Mouse (Mus musculus): Measurements from ENCODE around the gene Hist1h4k.

The Hist1h4k gene

DNA sequence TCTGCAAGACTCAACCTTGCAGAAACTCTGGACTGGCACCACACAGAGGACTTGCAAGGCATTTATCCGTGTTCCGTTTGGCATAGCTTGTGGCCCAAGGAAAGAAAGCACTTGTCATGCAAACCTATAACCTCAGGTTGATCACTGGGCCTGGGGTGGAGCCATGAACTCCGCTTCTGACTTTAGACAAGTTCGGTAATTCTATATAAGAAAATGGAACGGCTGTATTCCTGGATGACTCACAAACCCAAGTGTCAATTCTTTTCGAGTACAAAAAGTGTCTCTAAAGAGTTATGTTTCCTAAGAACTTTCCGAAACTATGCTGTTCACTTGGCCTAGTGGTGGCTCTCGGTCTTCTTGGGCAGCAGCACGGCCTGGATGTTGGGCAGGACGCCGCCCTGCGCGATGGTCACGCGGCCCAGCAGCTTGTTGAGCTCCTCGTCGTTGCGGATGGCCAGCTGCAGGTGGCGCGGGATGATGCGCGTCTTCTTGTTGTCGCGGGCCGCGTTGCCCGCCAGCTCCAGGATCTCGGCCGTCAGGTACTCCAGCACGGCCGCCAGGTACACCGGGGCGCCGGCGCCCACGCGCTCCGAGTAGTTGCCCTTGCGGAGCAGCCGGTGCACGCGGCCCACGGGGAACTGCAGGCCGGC is 29.1 kb downstream of the Hist1h4k start:
- peak in 1 of 2 experiments; percentile 25 for DNase-seq (ENCODE audit: low spot score in 2 of 2)

DNA sequence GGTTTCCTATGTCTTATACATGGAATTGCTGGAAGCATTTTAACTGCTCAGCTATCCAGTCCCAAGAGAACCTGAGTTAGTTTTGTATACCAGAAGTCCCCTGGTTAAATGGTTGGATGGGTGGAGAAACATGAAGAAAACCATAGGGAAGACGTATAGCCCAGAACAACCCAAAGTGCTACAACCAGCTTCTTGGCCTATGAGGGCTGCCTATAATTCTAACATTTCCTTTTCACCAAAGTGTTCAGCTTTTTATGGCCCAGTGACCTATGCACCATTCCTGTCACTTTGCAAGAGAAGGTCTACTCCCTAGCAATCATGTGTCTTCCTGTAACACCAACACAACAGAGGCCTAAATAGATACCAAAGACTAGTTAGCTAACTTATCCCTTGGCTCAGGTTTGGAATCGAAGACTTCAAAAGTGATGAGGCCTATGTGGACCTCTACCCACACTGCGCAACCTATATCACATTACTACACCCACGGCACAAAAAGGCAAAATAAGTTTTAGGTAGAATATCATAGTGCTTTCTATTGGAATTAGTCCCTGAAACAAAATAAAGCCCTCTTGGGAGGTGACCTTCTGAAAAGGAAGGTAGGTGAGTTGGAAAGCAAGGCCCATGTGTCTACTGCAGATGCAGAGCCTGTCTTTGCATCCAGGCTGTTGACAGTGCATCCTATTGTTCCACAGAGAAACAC is 31.8 kb downstream of the Hist1h4k start:
- DNase-seq (ENCODE audit: low spot score in 2 of 2) = peak in 1 of 2 experiments; percentile 18

DNA sequence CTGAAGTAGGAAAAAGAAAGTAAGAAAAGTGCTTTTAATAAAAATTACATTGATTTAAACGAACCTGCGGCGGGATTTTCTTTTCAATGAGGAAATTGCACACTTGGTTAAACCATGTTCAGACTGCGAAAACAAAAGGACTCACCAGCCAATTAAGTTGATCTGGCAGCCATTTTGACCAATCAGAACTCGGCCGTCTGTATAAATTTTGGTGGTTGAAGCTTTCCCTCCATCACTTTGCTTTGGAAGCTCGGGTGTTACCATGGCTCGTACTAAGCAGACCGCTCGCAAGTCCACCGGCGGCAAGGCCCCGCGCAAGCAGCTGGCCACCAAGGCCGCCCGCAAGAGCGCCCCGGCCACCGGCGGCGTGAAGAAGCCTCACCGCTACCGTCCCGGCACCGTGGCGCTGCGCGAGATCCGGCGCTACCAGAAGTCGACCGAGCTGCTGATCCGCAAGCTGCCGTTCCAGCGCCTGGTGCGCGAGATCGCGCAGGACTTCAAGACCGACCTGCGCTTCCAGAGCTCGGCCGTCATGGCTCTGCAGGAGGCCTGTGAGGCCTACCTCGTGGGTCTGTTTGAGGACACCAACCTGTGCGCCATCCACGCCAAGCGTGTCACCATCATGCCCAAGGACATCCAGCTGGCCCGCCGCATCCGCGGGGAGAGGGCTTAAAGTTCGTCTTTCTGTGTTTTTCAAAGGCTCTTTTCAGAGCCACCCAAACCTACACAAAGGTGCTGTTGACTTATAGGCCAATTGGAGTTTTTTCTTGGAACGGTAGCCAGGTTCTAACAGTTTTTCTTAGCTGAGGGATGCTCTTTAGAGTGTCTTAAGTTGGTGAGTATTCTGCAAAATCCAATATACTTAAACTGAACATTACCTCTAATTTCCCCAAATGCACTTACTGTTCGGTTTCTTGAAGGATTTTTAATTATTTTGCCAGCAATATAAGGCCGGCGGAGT is 32.6 kb downstream of the Hist1h4k start, which contains the start of gene Hist1h3h:
Gene Hist1h3h, plus strand, starts transcription at position 263 of the 961 bp plus-strand sequence.
- peak; percentile 90 to 94 for DNase-seq (ENCODE audit: low spot score in 2 of 2)

DNA sequence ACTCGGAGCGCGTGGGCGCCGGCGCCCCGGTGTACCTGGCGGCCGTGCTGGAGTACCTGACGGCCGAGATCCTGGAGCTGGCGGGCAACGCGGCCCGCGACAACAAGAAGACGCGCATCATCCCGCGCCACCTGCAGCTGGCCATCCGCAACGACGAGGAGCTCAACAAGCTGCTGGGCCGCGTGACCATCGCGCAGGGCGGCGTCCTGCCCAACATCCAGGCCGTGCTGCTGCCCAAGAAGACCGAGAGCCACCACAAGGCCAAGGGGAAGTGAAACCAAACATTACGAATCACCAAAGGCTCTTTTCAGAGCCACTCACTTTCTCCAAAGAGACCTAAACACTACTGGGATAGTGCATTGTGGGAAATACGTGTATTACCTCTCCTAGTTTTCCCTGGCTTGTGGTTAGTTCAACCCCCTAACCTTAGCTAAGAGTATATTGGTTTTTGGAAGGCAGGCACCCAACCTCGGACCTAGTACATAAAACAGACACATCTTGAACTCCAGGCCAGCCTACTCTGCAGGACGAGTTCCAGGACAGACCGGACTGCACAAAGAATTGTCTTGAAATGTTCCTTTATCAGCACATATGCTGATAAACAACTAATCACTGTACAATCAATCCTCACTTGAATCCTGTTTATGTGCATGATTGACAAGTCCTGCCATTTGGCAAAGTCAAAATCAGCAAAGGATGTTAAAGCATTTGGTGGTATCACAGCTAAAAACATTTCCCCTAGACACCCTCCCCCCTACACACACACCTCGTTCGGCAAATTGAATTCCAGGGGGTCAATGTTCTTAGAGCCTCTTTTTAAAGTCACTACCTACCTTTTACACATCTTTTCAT is 33.5 kb downstream of the Hist1h4k start:
- DNase-seq (ENCODE audit: low spot score in 2 of 2) = peak; percentile 42 to 74

DNA sequence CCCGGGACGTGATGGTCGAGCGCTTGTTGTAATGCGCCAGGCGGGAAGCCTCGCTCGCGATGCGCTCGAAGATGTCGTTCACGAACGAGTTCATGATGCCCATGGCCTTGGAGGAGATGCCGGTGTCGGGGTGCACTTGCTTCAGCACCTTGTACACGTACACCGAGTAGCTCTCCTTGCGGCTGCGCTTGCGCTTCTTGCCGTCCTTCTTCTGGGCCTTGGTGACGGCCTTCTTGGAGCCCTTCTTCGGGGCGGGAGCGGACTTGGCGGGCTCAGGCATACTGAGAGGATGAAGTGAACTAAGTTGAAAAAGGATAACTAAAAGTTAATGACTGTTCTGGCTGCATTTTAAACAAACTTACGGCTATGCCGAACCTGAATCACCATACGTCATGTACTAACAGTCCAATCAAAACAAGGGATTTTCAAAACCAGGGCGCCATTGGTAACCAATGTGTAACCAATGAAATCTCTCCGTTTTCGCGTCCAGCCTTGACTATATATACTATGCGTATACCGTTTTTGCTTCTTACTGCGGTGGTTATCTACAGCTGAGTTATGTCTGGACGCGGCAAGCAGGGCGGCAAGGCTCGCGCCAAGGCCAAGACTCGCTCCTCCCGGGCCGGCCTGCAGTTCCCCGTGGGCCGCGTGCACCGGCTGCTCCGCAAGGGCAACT is 34.3 kb downstream of the Hist1h4k start, which contains the start of the genes Hist1h2bl and Hist1h2ai:
Gene Hist1h2bl, minus strand, starts transcription at position 280 of the 676 bp plus-strand sequence.
Gene Hist1h2ai, plus strand, starts transcription at position 559 of the 676 bp plus-strand sequence.
- peak; percentile 87 to 92 for DNase-seq (ENCODE audit: low spot score in 2 of 2)

DNA sequence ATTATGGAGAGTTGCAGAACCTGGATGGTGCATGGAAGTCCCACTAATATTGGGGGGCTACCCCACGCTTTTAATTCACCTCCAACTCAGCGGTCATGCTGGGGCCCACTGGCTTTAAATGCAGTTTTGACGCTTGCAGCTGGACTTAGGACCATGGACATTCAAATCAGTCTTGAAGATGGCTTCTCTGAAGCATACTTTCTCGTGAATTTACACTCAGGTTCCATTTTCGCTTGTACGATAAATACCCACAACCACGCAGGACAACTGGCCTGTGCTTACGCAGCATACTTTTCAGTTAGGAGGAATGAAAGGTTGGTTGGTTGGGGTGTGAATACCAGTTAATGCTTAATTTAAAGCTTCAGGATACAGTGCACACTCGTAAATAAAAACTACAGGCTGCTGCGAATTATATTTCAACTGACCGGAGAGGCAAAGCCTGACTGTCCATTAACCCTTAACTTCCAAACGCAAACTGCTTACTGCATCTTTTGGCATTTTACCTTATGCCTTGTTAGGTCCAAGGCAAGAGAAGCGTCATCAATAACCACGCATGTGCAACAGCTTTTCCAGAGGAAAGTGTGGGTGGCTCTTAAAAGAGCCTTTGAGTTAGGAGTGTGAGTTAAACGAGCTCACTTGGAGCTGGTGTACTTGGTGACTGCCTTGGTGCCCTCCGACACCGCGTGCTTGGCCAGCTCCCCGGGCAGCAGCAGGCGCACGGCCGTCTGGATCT is 35.0 kb downstream of the Hist1h4k start:
- peak; percentile 39 to 73 for DNase-seq (ENCODE audit: low spot score in 2 of 2)

DNA sequence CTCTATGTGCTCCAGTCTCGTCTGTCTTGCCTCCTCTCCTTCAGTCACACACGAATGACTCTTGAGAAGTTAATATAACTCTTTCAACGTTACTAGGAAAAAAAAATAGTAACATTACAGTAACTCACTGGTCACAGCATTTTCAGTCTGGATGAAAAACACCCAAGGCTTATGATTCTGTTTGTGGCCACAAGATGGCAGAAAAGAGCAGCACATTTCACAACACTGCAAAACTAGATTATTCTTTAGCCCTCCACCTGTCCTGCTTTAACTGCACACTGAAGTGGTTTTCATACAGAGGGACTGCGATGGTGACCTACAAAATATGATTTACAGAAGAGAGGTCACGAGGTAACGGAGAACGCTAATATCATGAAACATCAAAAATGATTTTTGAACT is 35.6 kb downstream of the Hist1h4k start:
- DNase-seq (ENCODE audit: low spot score in 2 of 2) = peak; percentile 72 to 82

DNA sequence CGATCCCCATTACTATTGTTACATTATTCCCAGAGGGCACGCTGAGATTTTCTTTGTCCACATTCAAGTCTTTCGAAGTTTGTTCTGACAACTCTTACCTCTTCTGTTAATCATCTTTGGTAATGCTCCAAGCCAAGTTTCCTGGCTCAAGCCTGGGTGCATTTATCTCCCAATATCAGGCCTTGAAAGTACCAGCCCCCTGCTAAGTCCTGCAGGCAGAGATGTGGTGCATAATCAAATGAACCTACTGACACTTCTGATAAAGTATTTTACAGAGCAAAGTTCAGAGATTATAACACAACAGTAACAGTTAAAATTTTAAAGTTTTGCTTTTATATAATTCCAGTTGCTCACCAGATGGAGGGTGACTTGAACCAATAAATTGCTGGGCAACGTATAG is 38.6 kb downstream of the Hist1h4k start:
- no peak for DNase-seq (ENCODE audit: low spot score in 2 of 2)

DNA sequence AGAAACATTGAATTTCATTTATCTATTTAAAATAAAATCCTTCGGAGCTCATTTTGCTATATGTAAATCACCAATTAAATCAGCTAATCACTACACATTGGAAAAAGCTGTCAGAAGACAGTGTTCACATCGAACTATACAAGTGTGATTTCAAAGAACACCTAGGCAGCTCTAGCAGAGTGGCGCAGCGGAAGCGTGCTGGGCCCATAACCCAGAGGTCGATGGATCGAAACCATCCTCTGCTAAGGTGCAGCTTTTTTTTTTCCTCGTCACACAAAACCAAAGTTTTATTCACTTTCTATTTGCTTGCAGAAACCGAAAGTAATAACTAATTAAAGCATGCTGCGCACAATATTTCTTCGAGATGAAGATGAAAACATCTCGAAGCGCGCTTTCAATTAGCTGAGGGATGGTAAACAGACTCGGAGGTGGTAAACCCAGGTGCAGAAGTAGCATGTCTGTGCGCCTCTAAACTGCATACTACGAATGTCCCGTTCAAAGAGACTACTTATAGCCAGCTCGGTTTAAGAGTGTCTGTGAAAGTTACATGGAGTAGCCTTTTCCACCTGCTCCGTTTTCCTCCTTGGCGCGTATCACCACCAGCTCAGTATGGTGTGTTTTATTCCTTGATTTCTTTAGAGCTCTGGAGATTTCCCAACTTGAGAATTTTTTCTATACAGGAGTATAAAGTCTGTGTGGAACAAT is 39.3 kb downstream of the Hist1h4k start:
- DNase-seq (ENCODE audit: low spot score in 2 of 2) = peak; percentile 81 to 91

DNA sequence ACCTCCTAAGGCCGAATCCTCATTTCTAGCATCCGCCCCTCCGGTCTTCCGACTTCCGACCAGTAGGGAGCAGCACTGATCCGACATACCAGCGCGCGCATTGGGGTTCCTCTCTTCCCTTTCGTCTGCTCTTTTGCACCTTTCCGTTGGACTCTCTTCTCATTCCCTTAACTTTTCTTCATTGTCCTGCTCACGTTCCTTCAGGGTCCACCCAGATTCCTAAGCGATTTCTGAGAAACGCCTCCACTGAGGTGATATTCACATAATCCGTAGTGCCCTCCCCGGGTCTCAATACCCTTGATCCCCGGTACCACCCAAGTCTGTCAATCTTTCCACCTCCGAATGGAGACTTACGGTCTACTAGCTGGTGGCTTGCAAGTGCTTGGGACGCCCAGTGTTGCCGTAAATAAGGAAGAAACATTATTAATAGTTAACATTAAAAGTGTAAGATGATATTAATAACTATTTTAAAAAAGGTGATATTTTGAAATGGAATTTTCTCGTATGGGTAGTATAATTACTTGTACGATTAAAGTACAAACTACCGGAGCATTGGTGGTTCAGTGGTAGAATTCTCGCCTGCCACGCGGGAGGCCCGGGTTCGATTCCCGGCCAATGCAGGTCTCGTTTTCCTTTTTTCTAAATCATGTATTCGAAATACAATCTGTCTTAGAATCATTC is 40.1 kb downstream of the Hist1h4k start:
- DNase-seq (ENCODE audit: low spot score in 2 of 2) = peak; percentile 89 to 95

DNA sequence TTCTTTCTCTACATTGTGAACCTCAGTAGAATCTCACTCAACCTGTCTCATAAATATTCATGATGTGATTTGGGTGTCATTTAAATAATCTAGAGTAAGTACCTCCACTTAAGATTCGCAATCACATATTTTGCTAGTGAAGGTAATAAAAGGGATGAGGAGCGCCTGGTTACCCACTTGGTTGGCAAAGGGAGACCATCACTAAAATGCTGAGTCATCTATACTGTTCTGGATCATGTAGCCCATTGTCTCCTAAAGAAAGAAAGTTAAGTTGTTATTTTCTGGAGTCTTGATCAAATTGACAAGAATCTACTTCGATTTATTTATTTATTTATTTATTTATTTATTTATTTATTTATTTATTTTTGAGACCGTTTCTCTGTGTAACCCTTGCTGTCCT is 43.6 kb downstream of the Hist1h4k start:
- no peak for DNase-seq (ENCODE audit: low spot score in 2 of 2)

Measured in spleen, postnatal 4 days (tissue).